Mouse (Mus musculus) spleen, adult 2 months (tissue): ENCODE measurements around the gene Tex21.

ENCODE experiments used
- CTCF ChIP-seq: fragments of 200-500 bp; IDR thresholded peaks from 2 replicates; pipeline ENCODE4 v1.5.1; 2011; ENCODE audit warnings: mild to moderate bottlenecking, inconsistent platforms; ENCODE audit not compliant: insufficient read depth, insufficient read length, insufficient replicate concordance; ENCODE audit errors: extremely low read depth
- POLR2A ChIP-seq: fragments of 200-500 bp; IDR thresholded peaks from 2 replicates; pipeline ENCODE4 v1.6.1; 2011; ENCODE audit warnings: low read depth, low read length, inconsistent platforms

DNA sequence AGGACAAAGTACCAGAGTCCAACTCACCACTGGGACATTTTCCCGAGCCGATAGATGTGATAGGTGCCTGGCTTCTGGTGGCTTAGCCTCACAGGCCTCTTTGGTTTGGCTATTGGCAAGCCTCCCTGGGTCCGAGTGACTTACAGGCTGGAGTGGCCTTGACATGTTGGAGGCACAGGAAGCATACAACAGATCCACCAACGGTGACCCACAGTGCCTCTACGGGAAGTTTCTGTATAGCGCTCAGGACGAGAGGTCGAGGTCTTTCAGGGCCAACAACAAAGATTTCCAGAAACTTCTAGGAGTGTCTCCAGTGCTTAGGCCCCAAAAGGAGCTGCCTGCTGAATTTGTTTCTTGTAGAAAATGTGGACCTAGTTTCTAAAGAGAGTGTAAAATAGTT lies 1.6 kb downstream of the Tex21 start:
- TF ChIP-seq CTCF, result no peak
- TF ChIP-seq POLR2A, result no peak
